Mouse (Mus musculus) right cerebral cortex, postnatal 36 days (tissue): Measurements from ENCODE around the gene Lgmn.

Source experiments
- DNase-seq, 2 experiments: peaks; one replicate each; pipeline ENCODE4 v3.0.0; 2022; ENCODE audit warnings: low spot score in 2 of 2, mixed read lengths in 1 of 2

The Lgmn gene

GRCm38 (mm10) chr12:102439632-102440023 is at the start of gene Lgmn:
Gene Lgmn, minus strand, starts transcription at chr12:102439813.
- peak; percentile 99 for DNase-seq

- no peak for DNase-seq
Measured at GRCm38 (mm10) chr12:102484946-102485345, 45.3 kb upstream of the Lgmn start.

GRCm38 (mm10) chr12:102480481-102480880 is 40.9 kb upstream of the Lgmn start:
- DNase-seq = no peak

GRCm38 (mm10) chr12:102474411-102474810 is 34.8 kb upstream of the Lgmn start:
- DNase-seq = no peak

- DNase-seq = peak; percentile 96
Measured at GRCm38 (mm10) chr12:102468894-102469764, 29.5 kb upstream of the Lgmn start, which contains the start of gene Golga5. Gene Golga5, plus strand, starts transcription at chr12:102469135.

GRCm38 (mm10) chr12:102468136-102468535 is 28.5 kb upstream of the Lgmn start:
- no peak for DNase-seq

GRCm38 (mm10) chr12:102464650-102465049 is 25.0 kb upstream of the Lgmn start:
- DNase-seq = no peak

GRCm38 (mm10) chr12:102461177-102461576 is 21.6 kb upstream of the Lgmn start:
- no peak for DNase-seq

GRCm38 (mm10) chr12:102460014-102460413 is 20.4 kb upstream of the Lgmn start:
- no peak for DNase-seq

- DNase-seq = no peak
Measured at GRCm38 (mm10) chr12:102456467-102457193, 17.0 kb upstream of the Lgmn start.

- no peak for DNase-seq
Measured at GRCm38 (mm10) chr12:102453581-102453980, 14.0 kb upstream of the Lgmn start.

GRCm38 (mm10) chr12:102451126-102451851 is 11.7 kb upstream of the Lgmn start:
- no peak for DNase-seq

- DNase-seq = no peak
Measured at GRCm38 (mm10) chr12:102450437-102450836, 10.8 kb upstream of the Lgmn start.

- no peak for DNase-seq
Measured at GRCm38 (mm10) chr12:102445436-102445835, 5.8 kb upstream of the Lgmn start.

- DNase-seq = no peak
Measured at GRCm38 (mm10) chr12:102443676-102444075, 4.1 kb upstream of the Lgmn start.

- no peak for DNase-seq
Measured at GRCm38 (mm10) chr12:102442639-102443038, 3.0 kb upstream of the Lgmn start.

GRCm38 (mm10) chr12:102441141-102441540 is 1.5 kb upstream of the Lgmn start:
- no peak for DNase-seq

GRCm38 (mm10) chr12:102440551-102440950 is 938 bp upstream of the Lgmn start:
- DNase-seq = no peak

GRCm38 (mm10) chr12:102438983-102439631 is 506 bp downstream of the Lgmn start:
- no peak for DNase-seq

- no peak for DNase-seq
Measured at GRCm38 (mm10) chr12:102437952-102438351, 1.7 kb downstream of the Lgmn start.

GRCm38 (mm10) chr12:102436939-102437526 is 2.6 kb downstream of the Lgmn start:
- no peak for DNase-seq
